Mouse (Mus musculus): ENCODE data around the gene Kdm6a. TPM values are rescaled to one million over a fixed set of nuclear protein-coding genes. Genes with fewer than 3 reads are reported as not detected.

The Kdm6a gene
- total RNA-seq (2014; rRNA removed) (34.8 and 53.9 TPM in 2 replicates), polyA plus RNA-seq (2015; fragmentation: Nextera tagmentation; extraction: Ambion mirVana) (10.5 and 11.1 TPM in 2 replicates)

GRCm38 (mm10) chrX:18162192-18162857 lies at the start of gene Kdm6a:
Gene Kdm6a (plus strand): TSS chrX:18162575.
- TF ChIP-seq CTCF (IDR thresholded peaks at IDR 0.05; ENCODE audit: low read depth): no peak
- peak within 1 kb of the TSS; percentile 63 for H3K4me2 ChIP-seq (ENCODE audit: low read depth)
- no peaks in the 10 kb centered on the region for H3K27me3 ChIP-seq (ENCODE audit: insufficient read depth, low read length)
- no peaks in the 10 kb centered on the region for H3K4me1 ChIP-seq (ENCODE audit: insufficient read depth)
- 1% methylated on average over 50 of the region's 50 CpGs for WGBS
- no peaks in the 10 kb centered on the region for H3K9me3 ChIP-seq (ENCODE audit: low read length)
- H3K4me3 ChIP-seq (ENCODE audit: low read depth, low read length): peak within 1 kb of the TSS; percentile 84
- DNase-seq (peak; percentile 99), ATAC-seq (peak; percentile 97)
- peak within 1 kb of the TSS; percentile 84 for H3K9ac ChIP-seq
- H3K36me3 ChIP-seq (ENCODE audit: insufficient read depth): no peaks in the 10 kb centered on the region
- H3K27ac ChIP-seq (ENCODE audit: low read depth, low read length): peak within 1 kb of the TSS; percentile 98

- no peak for ATAC-seq
- no peak within 1 kb of the TSS for H3K27ac ChIP-seq (ENCODE audit: low read depth, low read length)
- no peaks in the 10 kb centered on the region for H3K9me3 ChIP-seq (ENCODE audit: low read length)
- H3K4me2 ChIP-seq (ENCODE audit: low read depth): no peak within 1 kb of the TSS
- no peak within 1 kb of the TSS for H3K9ac ChIP-seq
- 100% methylated on average over 1 of the region's 1 CpGs for WGBS
- no peak for TF ChIP-seq CTCF (IDR thresholded peaks at IDR 0.05; ENCODE audit: low read depth)
- H3K4me1 ChIP-seq (ENCODE audit: insufficient read depth): no peaks in the 10 kb centered on the region
- no peak within 1 kb of the TSS for H3K4me3 ChIP-seq (ENCODE audit: low read depth, low read length)
- no peaks in the 10 kb centered on the region for H3K36me3 ChIP-seq (ENCODE audit: insufficient read depth)
- DNase-seq: no peak
- no peaks in the 10 kb centered on the region for H3K27me3 ChIP-seq (ENCODE audit: insufficient read depth, low read length)
These were observed 16.8 kb upstream of the Kdm6a start, which contains the start of gene Dusp21 for GRCm38 (mm10) chrX:18145557-18145956. Gene Dusp21 (plus strand): TSS chrX:18145857.

DNA sequence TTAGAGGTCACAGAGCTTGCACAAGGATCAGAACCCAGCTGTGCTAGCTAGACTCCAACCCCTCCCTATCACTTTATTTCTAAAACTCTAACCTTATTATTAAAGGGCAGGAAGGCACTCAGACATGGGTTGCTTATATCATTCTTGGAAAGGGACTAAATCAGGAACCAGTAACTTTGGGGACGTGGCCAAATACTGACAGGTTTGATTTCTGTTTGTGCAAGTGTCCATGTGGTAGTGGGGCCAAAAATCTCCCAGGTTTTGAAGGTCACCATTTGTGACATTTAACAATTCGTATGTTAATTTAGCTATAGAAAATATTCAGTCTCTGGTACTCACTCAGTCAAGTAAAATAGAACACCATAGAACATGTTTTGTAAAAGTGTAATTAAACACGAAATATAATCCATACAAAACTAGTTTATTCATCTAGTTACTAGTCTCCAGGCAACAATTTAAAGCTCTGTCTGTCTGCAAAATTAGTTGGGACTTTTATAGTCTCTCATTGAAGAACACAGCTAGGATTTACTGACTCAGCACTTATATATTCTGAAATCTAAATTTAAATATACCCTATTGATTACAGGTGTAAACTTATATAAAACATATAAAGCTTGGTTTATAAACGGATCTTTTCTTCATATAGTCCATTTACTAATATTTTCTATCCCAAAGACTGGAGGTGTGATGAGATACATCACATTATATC lies 1.5 kb upstream of the Kdm6a start:
- no peak overlapping the region for H3K4me3 ChIP-seq (ENCODE audit: low read depth, low read length)
- WGBS: 46% methylated on average over 4 of the region's 4 CpGs
- 0 out of 2 replicates have a peak overlapping the region, but pooled peaks have one; percentile 63 for H3K4me2 ChIP-seq (ENCODE audit: low read depth)

DNA sequence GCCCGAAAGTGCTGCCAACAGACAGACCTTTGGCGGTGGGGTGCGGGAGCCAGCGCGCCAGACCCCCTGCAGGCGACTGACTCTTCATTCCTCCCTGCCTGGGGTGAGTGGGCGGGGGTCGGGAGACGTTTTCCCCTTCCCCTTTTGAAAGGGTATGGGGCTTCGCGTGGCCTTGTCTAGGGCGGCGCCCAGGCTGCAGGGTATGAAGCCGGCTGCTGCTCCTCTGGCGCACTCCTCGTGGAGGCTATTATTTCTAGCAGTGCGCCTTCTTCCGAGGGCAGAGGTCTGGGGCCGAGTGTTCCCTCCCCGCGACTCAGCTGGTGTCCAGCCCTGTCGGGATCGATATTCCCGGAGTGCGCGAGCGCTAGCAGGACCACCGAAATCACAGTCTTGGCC lies 581 bp upstream of the Kdm6a start:
- H3K4me2 ChIP-seq (ENCODE audit: low read depth): peak overlapping the region; percentile 63
- DNase-seq: no peak
- H3K9me3 ChIP-seq (ENCODE audit: low read length): no peaks in the 10 kb centered on the region
- peak overlapping the region; percentile 96 for H3K27ac ChIP-seq (ENCODE audit: low read depth, low read length)
- peak overlapping the region; percentile 84 for H3K4me3 ChIP-seq (ENCODE audit: low read depth, low read length)
- WGBS: 2% methylated on average over 28 of the region's 28 CpGs
- no peaks in the 10 kb centered on the region for H3K4me1 ChIP-seq (ENCODE audit: insufficient read depth)
- TF ChIP-seq CTCF (IDR thresholded peaks at IDR 0.05; ENCODE audit: low read depth): no peak
- no peaks in the 10 kb centered on the region for H3K36me3 ChIP-seq (ENCODE audit: insufficient read depth)
- H3K27me3 ChIP-seq (ENCODE audit: insufficient read depth, low read length): no peaks in the 10 kb centered on the region
- peak overlapping the region; percentile 80 for H3K9ac ChIP-seq
- peak; percentile 59 for ATAC-seq

More for the DNA sequence above, 1.5 kb upstream of the Kdm6a start:
- ATAC-seq: no peak
- Histone ChIP-seq H3K4me1 (ENCODE audit: insufficient read depth) (no peaks in the 10 kb centered on the region), H3K36me3 (ENCODE audit: insufficient read depth) (no peaks in the 10 kb centered on the region), H3K27me3 (ENCODE audit: insufficient read depth, low read length) (no peaks in the 10 kb centered on the region), H3K9ac (no peak overlapping the region), H3K27ac (ENCODE audit: low read depth, low read length) (peak overlapping the region; percentile 96), H3K9me3 (ENCODE audit: low read length) (no peaks in the 10 kb centered on the region)
- DNase-seq: no peak
- TF ChIP-seq CTCF (IDR thresholded peaks at IDR 0.05; ENCODE audit: low read depth): no peak

- Histone ChIP-seq H3K27ac (ENCODE audit: low read depth, low read length) (peak overlapping the region; percentile 98), H3K9me3 (ENCODE audit: low read length) (no peaks in the 10 kb centered on the region), H3K9ac (peak overlapping the region; percentile 84), H3K4me2 (ENCODE audit: low read depth) (peak overlapping the region; percentile 57), H3K4me1 (ENCODE audit: insufficient read depth) (no peaks in the 10 kb centered on the region), H3K4me3 (ENCODE audit: low read depth, low read length) (peak overlapping the region; percentile 84), H3K27me3 (ENCODE audit: insufficient read depth, low read length) (no peaks in the 10 kb centered on the region), H3K36me3 (ENCODE audit: insufficient read depth) (no peaks in the 10 kb centered on the region)
- under 1% methylated on average over 92 of the region's 95 CpGs for whole genome bisulfite sequencing
- peak; percentile 37 for ATAC-seq
- TF ChIP-seq CTCF (IDR thresholded peaks at IDR 0.05; ENCODE audit: low read depth): peak; percentile 14; the same call in 1 of the 2 replicates
- peak; percentile 78 for DNase-seq
These were observed 721 bp downstream of the Kdm6a start for GRCm38 (mm10) chrX:18162861-18163731.

DNA sequence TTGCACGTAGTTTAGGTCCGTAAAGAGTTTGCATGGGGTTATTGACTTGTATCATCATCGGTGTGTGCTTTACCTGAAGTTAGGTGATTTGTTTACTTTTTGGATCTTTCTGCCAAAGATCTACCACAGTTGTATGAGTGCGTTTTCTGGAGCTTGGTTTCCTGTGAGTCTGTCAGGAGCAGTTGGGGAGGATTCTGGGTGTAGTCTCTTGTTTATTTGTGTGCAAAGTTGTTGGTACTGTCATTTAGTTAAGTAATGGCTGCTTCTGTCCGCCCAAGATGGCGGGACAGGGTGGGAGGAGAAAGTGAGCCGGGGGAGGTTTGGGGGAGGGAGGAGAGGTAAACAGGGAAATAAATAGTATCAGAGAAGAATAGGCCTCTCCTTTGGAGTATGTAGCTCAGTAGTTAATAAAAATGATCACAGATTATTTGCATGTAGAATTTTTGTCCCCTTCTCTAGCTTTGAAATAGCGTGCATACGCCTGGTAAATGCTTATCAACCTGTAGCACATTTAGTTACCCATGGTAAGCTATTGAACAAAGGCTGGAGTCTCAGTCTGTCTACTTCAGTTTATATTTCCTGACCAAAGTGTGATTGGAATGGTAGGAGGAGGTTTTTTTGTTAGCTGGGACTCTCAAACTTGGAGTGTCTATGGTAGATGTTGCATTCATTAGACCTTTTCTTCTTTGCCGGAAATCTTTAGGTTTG lies 1.7 kb downstream of the Kdm6a start:
- ATAC-seq (no peak), DNase-seq (peak; percentile 24)
- H3K36me3 ChIP-seq (ENCODE audit: insufficient read depth): no peaks in the 10 kb centered on the region
- H3K4me2 ChIP-seq (ENCODE audit: low read depth): peak overlapping the region; percentile 57
- no peaks in the 10 kb centered on the region for H3K9me3 ChIP-seq (ENCODE audit: low read length)
- H3K9ac ChIP-seq: peak overlapping the region; percentile 84
- 1% methylated on average over 10 of the region's 10 CpGs for WGBS
- H3K27me3 ChIP-seq (ENCODE audit: insufficient read depth, low read length): no peaks in the 10 kb centered on the region
- no peak for TF ChIP-seq CTCF (IDR thresholded peaks at IDR 0.05; ENCODE audit: low read depth)
- H3K4me3 ChIP-seq (ENCODE audit: low read depth, low read length): peak overlapping the region; percentile 84
- peak overlapping the region; percentile 98 for H3K27ac ChIP-seq (ENCODE audit: low read depth, low read length)
- no peaks in the 10 kb centered on the region for H3K4me1 ChIP-seq (ENCODE audit: insufficient read depth)
